In the genomic region with DNA sequence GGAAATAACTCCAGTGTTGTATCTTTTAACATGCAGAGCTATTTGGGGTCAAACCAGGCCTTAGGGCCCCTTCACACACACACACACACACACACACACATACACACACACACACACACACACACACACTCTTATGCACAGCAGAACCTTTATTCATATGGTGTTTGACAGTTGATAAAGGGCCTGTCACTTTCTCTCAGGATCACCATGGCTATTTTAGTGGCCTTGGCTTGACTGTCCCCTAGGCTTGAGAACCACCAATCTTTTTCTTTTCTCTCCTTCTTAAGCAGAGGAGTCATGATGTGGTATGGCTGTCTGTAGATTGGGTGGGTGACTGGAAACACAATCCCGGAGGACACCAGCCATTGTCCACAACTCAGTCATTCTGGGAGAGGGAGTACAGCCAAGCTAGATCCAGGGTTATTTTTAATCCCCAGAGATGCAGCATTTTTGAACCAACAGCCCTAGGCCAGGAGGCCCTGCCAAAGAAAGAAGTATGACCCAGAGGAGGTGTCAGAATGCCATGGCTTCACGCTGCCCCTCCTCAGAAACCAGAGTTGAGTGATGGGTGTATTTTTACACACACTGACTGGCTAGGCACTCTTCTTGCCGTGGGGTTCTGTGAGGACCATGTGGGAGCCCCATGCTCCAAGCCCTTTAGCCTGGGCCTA, we compare ENCODE assay signal across 20 mouse cellular contexts.
A peak's percentile ranks its signal among the peaks of the same experiment; 100 is the strongest.
DNase-seq lines count a peak whose midpoint lies in the region; ATAC-seq and TF ChIP-seq lines count a peak whose summit lies in the region.
"Had no signal": no experiment of that assay in that cellular context is flagged by ENCODE, and none has a peak within 500 bp of the region (broad histone marks: within the 10 kb centered on the region; RNA-seq: fewer than 3 reads in every experiment).

No protein-coding gene starts in this region.

- H3K4me1 ChIP-seq in heart, embryonic 12.5 days (replicated peaks), result peaks cover 44% of the 10 kb centered on the region
- H3K4me1 ChIP-seq in midbrain, postnatal 0 days (ENCODE audit: insufficient read depth, low read length), result no peaks in the 10 kb centered on the region
- H3K4me1 ChIP-seq: hindbrain, embryonic 15.5 days; limb, embryonic 15.5 days; neural tube, embryonic 15.5 days had no signal

- H3K36me3 ChIP-seq in heart, embryonic 12.5 days, result no peaks in the 10 kb centered on the region
- H3K36me3 ChIP-seq in midbrain, postnatal 0 days (ENCODE audit: insufficient read depth, low read length), result no peaks in the 10 kb centered on the region
- H3K36me3 ChIP-seq: embryonic facial prominence, embryonic 10.5 days; hindbrain, embryonic 15.5 days; intestine, embryonic 15.5 days; limb, embryonic 15.5 days; neural tube, embryonic 15.5 days had no signal

- WGBS in heart, embryonic 12.5 days, result 41% methylated on average over 3 of the region's 3 CpGs
- WGBS in midbrain, postnatal 0 days, result 88% methylated on average over 3 of the region's 3 CpGs

- H3K4me3 ChIP-seq in heart, embryonic 12.5 days, result no peak overlapping the region
- H3K4me3 ChIP-seq in midbrain, postnatal 0 days (ENCODE audit: low read depth, low read length), result no peak overlapping the region
- H3K4me3 ChIP-seq: embryonic facial prominence, embryonic 10.5 days; hindbrain, embryonic 15.5 days; intestine, embryonic 15.5 days; limb, embryonic 15.5 days; megakaryocyte, embryonic 14.5 days; neural tube, embryonic 15.5 days had no signal

- intact Hi-C loops in heart, postnatal 14 days (cut with DNase I), result loop anchor here (5.0 kb wide), 1 partner anchor 51 kb away; no protein-coding TSS in a partner anchor
- intact Hi-C loops in left cerebral cortex, postnatal 4 days (cut with DNase I), result no loop called here

- peak overlapping the region; percentile 92 for H3K27ac ChIP-seq in heart, embryonic 12.5 days (ENCODE audit: poor library complexity, severe bottlenecking)
- H3K27ac ChIP-seq in midbrain, postnatal 0 days (ENCODE audit: low read depth, low read length), result no peak overlapping the region
- H3K27ac ChIP-seq: embryonic facial prominence, embryonic 10.5 days; hindbrain, embryonic 15.5 days; intestine, embryonic 15.5 days; limb, embryonic 15.5 days; neural tube, embryonic 15.5 days had no signal

- no peaks in the 10 kb centered on the region for H3K27me3 ChIP-seq in heart, embryonic 12.5 days (replicated peaks)
- H3K27me3 ChIP-seq in midbrain, postnatal 0 days (ENCODE audit: insufficient read depth, low read length), result no peaks in the 10 kb centered on the region
- H3K27me3 ChIP-seq: hindbrain, embryonic 15.5 days; intestine, embryonic 15.5 days; limb, embryonic 15.5 days; neural tube, embryonic 15.5 days had no signal

- no peaks in the 10 kb centered on the region for H3K9me3 ChIP-seq in heart, embryonic 12.5 days (replicated peaks)
- H3K9me3 ChIP-seq in midbrain, postnatal 0 days (ENCODE audit: low read length), result no peaks in the 10 kb centered on the region
- H3K9me3 ChIP-seq: embryonic facial prominence, embryonic 10.5 days; hindbrain, embryonic 15.5 days; intestine, embryonic 15.5 days; limb, embryonic 15.5 days; neural tube, embryonic 15.5 days had no signal

- 0 out of 2 replicates have a peak, but pooled peaks have one; percentile 43 for ATAC-seq in heart, embryonic 12.5 days (ENCODE audit: insufficient number of reproducible peaks, low FRiP score)
- no peak for ATAC-seq in midbrain, postnatal 0 days (ENCODE audit: low FRiP score)
- ATAC-seq: intestine, embryonic 15.5 days; liver, postnatal 0 days had no signal

- DNase-seq in gastrocnemius, adult 8-10 months (ENCODE audit: low spot score in 2 of 2), result peak; percentile 45 to 73
- peak; percentile 98 for DNase-seq in heart, adult 11 months
- peak; percentile 35 to 50 for DNase-seq in heart, postnatal 14 days
- DNase-seq in midbrain, postnatal 0 days (ENCODE audit: low spot score), result no peak
- no peak for DNase-seq in left cerebral cortex, postnatal 4 days
- no peak for DNase-seq in spleen, adult 18-20 months
- DNase-seq: adrenal gland, adult 8-10 months; cerebellum, adult 8-10 months; kidney, adult 9 months; kidney, postnatal 25 days; layer of hippocampus, postnatal 36 days; liver, postnatal 0 days; midbrain, embryonic 14.5 days had no signal

- H3K4me2 ChIP-seq in heart, embryonic 12.5 days, result no peak overlapping the region
- H3K4me2 ChIP-seq in midbrain, postnatal 0 days (ENCODE audit: low read depth, low read length, poor library complexity, severe bottlenecking), result no peak overlapping the region
- H3K4me2 ChIP-seq: hindbrain, embryonic 15.5 days; intestine, embryonic 15.5 days; limb, embryonic 15.5 days; neural tube, embryonic 15.5 days had no signal

- H3K9ac ChIP-seq in heart, embryonic 12.5 days, result no peak overlapping the region
- H3K9ac ChIP-seq in midbrain, postnatal 0 days (replicated peaks; ENCODE audit: low read length, poor library complexity, severe bottlenecking), result no peak overlapping the region
- H3K9ac ChIP-seq: hindbrain, embryonic 15.5 days; intestine, embryonic 15.5 days; limb, embryonic 15.5 days; liver, postnatal 0 days; neural tube, embryonic 15.5 days had no signal

- no peak for TF ChIP-seq CTCF in midbrain, postnatal 0 days (IDR thresholded peaks at IDR 0.05)

Comparison
In these comparisons a context has a peak if more than half of its experiments do, and no peak if none do; other contexts are left out.
1. DNase-seq: peak in gastrocnemius, adult 8-10 months (2 of 2), heart, adult 11 months (single experiment) and heart, postnatal 14 days (2 of 2); none in midbrain, postnatal 0 days (single experiment), left cerebral cortex, postnatal 4 days (single experiment) and spleen, adult 18-20 months (0 of 2).